Mouse (Mus musculus) cerebellum, adult 11-12 months (tissue): ENCODE measurements around the gene F2rl2.
A peak's percentile ranks its signal among the peaks of the same experiment; 100 is the strongest.

ENCODE experiments used
- DNase-seq: peaks from one replicate; pipeline ENCODE4 v3.0.0; 2022

The F2rl2 gene

GRCm38 (mm10) chr13:95703376-95703775 is 6.7 kb downstream of the F2rl2 start:
- DNase-seq: no peak

- DNase-seq: no peak
Measured at GRCm38 (mm10) chr13:95705589-95705988, 8.9 kb downstream of the F2rl2 start.

- no peak for DNase-seq
Measured at GRCm38 (mm10) chr13:95712054-95712453, 15.4 kb downstream of the F2rl2 start.

- DNase-seq: no peak
Measured at GRCm38 (mm10) chr13:95712570-95713268, 16.1 kb downstream of the F2rl2 start.

GRCm38 (mm10) chr13:95714271-95714975 is 17.8 kb downstream of the F2rl2 start:
- DNase-seq: no peak

GRCm38 (mm10) chr13:95715356-95715755 is 18.7 kb downstream of the F2rl2 start:
- no peak for DNase-seq

GRCm38 (mm10) chr13:95719320-95720232 is 22.9 kb downstream of the F2rl2 start:
- peak; percentile 19 for DNase-seq

GRCm38 (mm10) chr13:95730491-95730890 is 33.8 kb downstream of the F2rl2 start:
- DNase-seq: no peak

- no peak for DNase-seq
Measured at GRCm38 (mm10) chr13:95739651-95740050, 43.0 kb downstream of the F2rl2 start.

- DNase-seq: no peak
Measured at GRCm38 (mm10) chr13:95741813-95742689, 45.4 kb downstream of the F2rl2 start.

GRCm38 (mm10) chr13:95742881-95743466 is 46.3 kb downstream of the F2rl2 start:
- DNase-seq: no peak

GRCm38 (mm10) chr13:95745451-95745850 is 48.8 kb downstream of the F2rl2 start:
- DNase-seq: no peak

- DNase-seq: peak; percentile 9
Measured at GRCm38 (mm10) chr13:95746509-95746908, 49.9 kb downstream of the F2rl2 start.

- DNase-seq: no peak
Measured at GRCm38 (mm10) chr13:95747101-95747500, 50.4 kb downstream of the F2rl2 start.

GRCm38 (mm10) chr13:95747541-95747940 is 50.9 kb downstream of the F2rl2 start:
- DNase-seq: no peak
